Mouse (Mus musculus): ENCODE data around the gene Cpne8. TPM values are rescaled to one million over a fixed set of nuclear protein-coding genes. Genes with fewer than 3 reads are reported as not detected.
"Not testable (repeated sequence)": the region's sequence is repeated elsewhere in the genome, so short reads cannot be mapped to it uniquely, and the experiment has no call there.

Cpne8 gene
- total RNA-seq, 2 experiments from 2014 or later = 37.8 to 43.6 TPM

- DNase-seq (ENCODE audit: extremely low spot score in 1 of 2, low spot score in 2 of 2) = no peak
- intact Hi-C loops (cut with DNase I) = no loop called here
Measured at GRCm38 (mm10) chr15:90622005-90622404, 57.2 kb downstream of the Cpne8 start.

GRCm38 (mm10) chr15:90619736-90620135 lies 59.5 kb downstream of the Cpne8 start:
- intact Hi-C loops (cut with DNase I) = loop anchor here (10.0 kb wide), 1 partner anchor 345 kb away; no protein-coding TSS in a partner anchor
- no peak for DNase-seq (ENCODE audit: extremely low spot score in 1 of 2, low spot score in 2 of 2)

GRCm38 (mm10) chr15:90616116-90616798 lies 63.0 kb downstream of the Cpne8 start:
- DNase-seq (ENCODE audit: extremely low spot score in 1 of 2, low spot score in 2 of 2) = no peak
- intact Hi-C loops (cut with DNase I) = loop anchor here (10.0 kb wide), 1 partner anchor 341 kb away; no protein-coding TSS in a partner anchor

- not testable (repeated sequence) for DNase-seq (ENCODE audit: extremely low spot score in 1 of 2, low spot score in 2 of 2)
- intact Hi-C loops (cut with DNase I) = loop anchor here (10.0 kb wide), 1 partner anchor 336 kb away; no protein-coding TSS in a partner anchor
Measured at GRCm38 (mm10) chr15:90610767-90611166, 68.5 kb downstream of the Cpne8 start.

GRCm38 (mm10) chr15:90609836-90610415 lies 69.3 kb downstream of the Cpne8 start:
- DNase-seq (ENCODE audit: extremely low spot score in 1 of 2, low spot score in 2 of 2) = no peak
- intact Hi-C loops (cut with DNase I) = loop anchor here (10.0 kb wide), 1 partner anchor 335 kb away; no protein-coding TSS in a partner anchor

- no peak for DNase-seq (ENCODE audit: extremely low spot score in 1 of 2, low spot score in 2 of 2)
- intact Hi-C loops (cut with DNase I) = no loop called here
Measured at GRCm38 (mm10) chr15:90608368-90608767, 70.9 kb downstream of the Cpne8 start.

- intact Hi-C loops (cut with DNase I) = no loop called here
- DNase-seq (ENCODE audit: extremely low spot score in 1 of 2, low spot score in 2 of 2) = no peak
Measured at GRCm38 (mm10) chr15:90607181-90607580, 72.1 kb downstream of the Cpne8 start.

GRCm38 (mm10) chr15:90603676-90604075 lies 75.6 kb downstream of the Cpne8 start:
- DNase-seq (ENCODE audit: extremely low spot score in 1 of 2, low spot score in 2 of 2) = no peak
- intact Hi-C loops (cut with DNase I) = no loop called here

- intact Hi-C loops (cut with DNase I) = no loop called here
- DNase-seq (ENCODE audit: extremely low spot score in 1 of 2, low spot score in 2 of 2) = no peak
Measured at GRCm38 (mm10) chr15:90597715-90598497, 81.3 kb downstream of the Cpne8 start.

- DNase-seq (ENCODE audit: extremely low spot score in 1 of 2, low spot score in 2 of 2) = no peak
- intact Hi-C loops (cut with DNase I) = no loop called here
Measured at GRCm38 (mm10) chr15:90595592-90595991, 83.6 kb downstream of the Cpne8 start.

- intact Hi-C loops (cut with DNase I) = no loop called here
- DNase-seq (ENCODE audit: extremely low spot score in 1 of 2, low spot score in 2 of 2) = no peak
Measured at GRCm38 (mm10) chr15:90589587-90589986, 89.6 kb downstream of the Cpne8 start.

- DNase-seq (ENCODE audit: extremely low spot score in 1 of 2, low spot score in 2 of 2) = no peak
- intact Hi-C loops (cut with DNase I) = no loop called here
Measured at GRCm38 (mm10) chr15:90577402-90577801, 101.8 kb downstream of the Cpne8 start.

GRCm38 (mm10) chr15:90569246-90569645 lies 110.0 kb downstream of the Cpne8 start:
- DNase-seq (ENCODE audit: extremely low spot score in 1 of 2, low spot score in 2 of 2) = no peak
- intact Hi-C loops (cut with DNase I) = no loop called here

GRCm38 (mm10) chr15:90568050-90568449 lies 111.2 kb downstream of the Cpne8 start:
- DNase-seq (ENCODE audit: extremely low spot score in 1 of 2, low spot score in 2 of 2) = no peak
- intact Hi-C loops (cut with DNase I) = no loop called here

GRCm38 (mm10) chr15:90563996-90564395 lies 115.2 kb downstream of the Cpne8 start:
- DNase-seq (ENCODE audit: extremely low spot score in 1 of 2, low spot score in 2 of 2) = no peak
- intact Hi-C loops (cut with DNase I) = no loop called here

- DNase-seq (ENCODE audit: extremely low spot score in 1 of 2, low spot score in 2 of 2) = peak in 1 of 2 experiments; percentile 15
- intact Hi-C loops (cut with DNase I) = no loop called here
Measured at GRCm38 (mm10) chr15:90561613-90562012, 117.6 kb downstream of the Cpne8 start.

GRCm38 (mm10) chr15:90548589-90548988 lies 130.6 kb downstream of the Cpne8 start:
- intact Hi-C loops (cut with DNase I) = no loop called here
- no peak for DNase-seq (ENCODE audit: extremely low spot score in 1 of 2, low spot score in 2 of 2)

GRCm38 (mm10) chr15:90543447-90543846 lies 135.8 kb downstream of the Cpne8 start:
- DNase-seq (ENCODE audit: extremely low spot score in 1 of 2, low spot score in 2 of 2) = no peak
- intact Hi-C loops (cut with DNase I) = no loop called here

GRCm38 (mm10) chr15:90542126-90542525 lies 137.1 kb downstream of the Cpne8 start:
- no peak for DNase-seq (ENCODE audit: extremely low spot score in 1 of 2, low spot score in 2 of 2)
- intact Hi-C loops (cut with DNase I) = no loop called here

All from left cerebral cortex, postnatal 10 days (tissue).